Mouse (Mus musculus) olfactory bulb, adult 2 months (tissue): ENCODE results near the gene Olfr1402.

ENCODE experiments used
- CTCF ChIP-seq: fragments of 200-500 bp; IDR thresholded peaks from 2 replicates; pipeline ENCODE4 v1.5.1; 2012; ENCODE audit warnings: low read depth, mild to moderate bottlenecking, low read length, moderate library complexity; ENCODE audit not compliant: insufficient read depth
- POLR2A ChIP-seq: fragments of 200-500 bp; IDR thresholded peaks from 2 replicates; pipeline ENCODE4 v1.6.1; 2012; ENCODE audit warnings: mild to moderate bottlenecking, low read depth, low read length, moderate library complexity; ENCODE audit not compliant: insufficient read depth

GRCm38 (mm10) chr3:97393079-97393478 is 28.7 kb downstream of the Olfr1402 start:
- TF ChIP-seq CTCF (no peak), POLR2A (no peak)
